Mouse (Mus musculus): Measurements from ENCODE around the gene Sspo. TPM values are rescaled to one million over a fixed set of nuclear protein-coding genes. Genes with fewer than 3 reads are reported as not detected.

The Sspo gene
- total and polyA plus RNA-seq, 3 experiments: under 0.01 TPM; not detected in 2

DNA sequence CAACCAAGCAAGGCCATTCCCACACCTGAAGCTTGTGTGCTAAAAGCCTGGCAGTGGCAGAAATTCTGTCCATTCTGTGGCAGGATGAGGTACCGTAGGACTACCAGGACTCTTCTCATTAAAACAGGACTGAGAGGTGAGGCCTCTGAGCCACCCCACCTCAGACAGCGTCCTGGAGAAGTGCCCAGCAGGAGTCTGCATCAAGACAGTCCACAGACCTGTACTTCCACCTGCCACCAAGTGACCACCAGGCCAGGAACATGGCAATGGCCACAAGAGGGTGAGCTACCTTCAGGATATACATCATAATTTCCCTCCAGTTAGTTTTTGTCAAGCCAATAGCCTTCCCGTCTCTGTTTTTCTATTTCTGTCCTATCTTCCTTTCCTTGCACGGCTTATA lies 35.9 kb upstream of the Sspo start:
- TF ChIP-seq POLR2AphosphoS5 (IDR thresholded peaks at IDR 0.05; ENCODE audit: insufficient replicate concordance, low read depth, low read length) (no peak), GATA2 (IDR thresholded peaks at IDR 0.05; ENCODE audit: borderline replicate concordance, low read depth, low read length) (no peak), GATA1 (IDR thresholded peaks at IDR 0.05; ENCODE audit: borderline replicate concordance, low read length) (no peak), TAL1 (conservative IDR thresholded peaks at IDR 0.05; ENCODE audit: low read depth, low read length) (no peak), CTCF (IDR thresholded peaks at IDR 0.05; ENCODE audit: low read depth, low read length) (no peak)
- Histone ChIP-seq H3K4me1 (ENCODE audit: insufficient read depth, low read depth, low read length) (no peaks in the 10 kb centered on the region), H3K4me3 (ENCODE audit: low read depth, low read length) (no peak overlapping the region), H3K27me3 (ENCODE audit: insufficient read depth, low read length) (no peaks in the 10 kb centered on the region; the same call in 1 of the 2 replicates), H3K36me3 (replicated peaks) (no peaks in the 10 kb centered on the region), H3K9me3 (replicated peaks) (no peaks in the 10 kb centered on the region)
- no peak for ATAC-seq (ENCODE audit: extremely low read depth, insufficient number of reproducible peaks, low FRiP score, poor library complexity, severe bottlenecking)
- no peak for DNase-seq (ENCODE audit: low spot score)

DNA sequence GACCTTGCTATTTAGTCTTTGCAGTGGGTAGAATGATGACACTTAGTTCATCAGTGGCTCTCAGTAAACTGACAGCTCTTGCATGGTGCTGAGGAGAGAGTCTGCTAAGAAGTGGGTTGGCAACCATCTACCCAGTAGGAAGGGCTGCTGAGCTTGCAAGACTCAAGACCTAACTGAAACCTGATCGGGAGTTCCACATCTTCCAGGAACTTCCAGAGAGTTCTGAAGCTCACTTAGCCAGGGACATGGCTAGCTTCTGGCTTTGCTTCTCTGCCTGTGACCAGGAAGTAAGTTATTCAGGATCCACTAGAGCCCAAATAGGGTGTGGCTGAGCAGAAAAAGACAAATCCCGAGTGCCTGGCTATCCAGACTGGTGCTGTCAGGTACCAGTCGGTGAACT lies 35.4 kb upstream of the Sspo start:
- Histone ChIP-seq H3K36me3 (replicated peaks) (no peaks in the 10 kb centered on the region), H3K4me3 (ENCODE audit: low read depth, low read length) (no peak overlapping the region), H3K9me3 (replicated peaks) (no peaks in the 10 kb centered on the region), H3K4me1 (ENCODE audit: insufficient read depth, low read depth, low read length) (no peaks in the 10 kb centered on the region), H3K27me3 (ENCODE audit: insufficient read depth, low read length) (no peaks in the 10 kb centered on the region; the same call in 1 of the 2 replicates)
- DNase-seq (ENCODE audit: low spot score): no peak
- ATAC-seq (ENCODE audit: extremely low read depth, insufficient number of reproducible peaks, low FRiP score, poor library complexity, severe bottlenecking): no peak
- TF ChIP-seq GATA1 (IDR thresholded peaks at IDR 0.05; ENCODE audit: borderline replicate concordance, low read length) (no peak), CTCF (IDR thresholded peaks at IDR 0.05; ENCODE audit: low read depth, low read length) (no peak), TAL1 (conservative IDR thresholded peaks at IDR 0.05; ENCODE audit: low read depth, low read length) (no peak), POLR2AphosphoS5 (IDR thresholded peaks at IDR 0.05; ENCODE audit: insufficient replicate concordance, low read depth, low read length) (no peak), GATA2 (IDR thresholded peaks at IDR 0.05; ENCODE audit: borderline replicate concordance, low read depth, low read length) (no peak)

DNA sequence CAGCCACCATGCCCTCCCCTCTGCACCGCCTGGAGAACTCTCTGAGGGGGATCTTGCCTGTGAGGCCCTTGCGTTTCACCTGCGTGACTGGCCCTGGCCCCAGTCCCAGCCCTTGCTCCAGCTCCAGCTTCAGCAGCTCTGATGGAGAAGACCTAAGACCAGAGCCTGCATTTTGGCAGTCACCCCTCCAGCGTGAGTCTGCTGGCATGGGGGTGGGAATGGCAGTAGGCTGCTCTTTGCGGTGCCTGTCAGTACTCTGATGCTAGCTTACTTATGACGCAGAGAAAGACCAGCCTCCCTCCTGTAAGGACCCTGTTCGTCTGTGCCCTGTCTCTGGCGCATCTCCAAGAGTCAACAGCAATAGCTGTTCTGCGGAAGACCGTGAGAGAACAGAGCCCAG lies 34.9 kb upstream of the Sspo start:
- Histone ChIP-seq H3K9me3 (replicated peaks) (no peaks in the 10 kb centered on the region), H3K4me3 (ENCODE audit: low read depth, low read length) (no peak overlapping the region), H3K27me3 (ENCODE audit: insufficient read depth, low read length) (no peaks in the 10 kb centered on the region; the same call in 1 of the 2 replicates), H3K4me1 (ENCODE audit: insufficient read depth, low read depth, low read length) (no peaks in the 10 kb centered on the region), H3K36me3 (replicated peaks) (no peaks in the 10 kb centered on the region)
- ATAC-seq (ENCODE audit: extremely low read depth, insufficient number of reproducible peaks, low FRiP score, poor library complexity, severe bottlenecking) (no peak), DNase-seq (ENCODE audit: low spot score) (no peak)
- TF ChIP-seq CTCF (IDR thresholded peaks at IDR 0.05; ENCODE audit: low read depth, low read length) (no peak), TAL1 (conservative IDR thresholded peaks at IDR 0.05; ENCODE audit: low read depth, low read length) (no peak), GATA1 (IDR thresholded peaks at IDR 0.05; ENCODE audit: borderline replicate concordance, low read length) (no peak), GATA2 (IDR thresholded peaks at IDR 0.05; ENCODE audit: borderline replicate concordance, low read depth, low read length) (no peak), POLR2AphosphoS5 (IDR thresholded peaks at IDR 0.05; ENCODE audit: insufficient replicate concordance, low read depth, low read length) (no peak)

GRCm38 (mm10) chr6:48414886-48415285 lies 33.1 kb upstream of the Sspo start:
- no peaks in the 10 kb centered on the region for H3K9me3 ChIP-seq (replicated peaks)
- ATAC-seq (ENCODE audit: extremely low read depth, insufficient number of reproducible peaks, low FRiP score, poor library complexity, severe bottlenecking) (no peak), DNase-seq (ENCODE audit: low spot score) (no peak)
- no peaks in the 10 kb centered on the region for H3K36me3 ChIP-seq (replicated peaks)
- TF ChIP-seq GATA1 (IDR thresholded peaks at IDR 0.05; ENCODE audit: borderline replicate concordance, low read length) (no peak), GATA2 (IDR thresholded peaks at IDR 0.05; ENCODE audit: borderline replicate concordance, low read depth, low read length) (no peak), POLR2AphosphoS5 (IDR thresholded peaks at IDR 0.05; ENCODE audit: insufficient replicate concordance, low read depth, low read length) (no peak)
- H3K27me3 ChIP-seq (ENCODE audit: insufficient read depth, low read length): no peaks in the 10 kb centered on the region; the same call in 1 of the 2 replicates
- H3K4me3 ChIP-seq (ENCODE audit: low read depth, low read length): no peak overlapping the region
- no peaks in the 10 kb centered on the region for H3K4me1 ChIP-seq (ENCODE audit: insufficient read depth, low read depth, low read length)

- no peak for ATAC-seq (ENCODE audit: extremely low read depth, insufficient number of reproducible peaks, low FRiP score, poor library complexity, severe bottlenecking)
- Histone ChIP-seq H3K9me3 (replicated peaks) (no peaks in the 10 kb centered on the region), H3K4me3 (ENCODE audit: low read depth, low read length) (no peak overlapping the region), H3K4me1 (ENCODE audit: insufficient read depth, low read depth, low read length) (no peaks in the 10 kb centered on the region), H3K27me3 (ENCODE audit: insufficient read depth, low read length) (no peaks in the 10 kb centered on the region; the same call in 1 of the 2 replicates), H3K36me3 (replicated peaks) (no peaks in the 10 kb centered on the region)
- TF ChIP-seq POLR2AphosphoS5 (IDR thresholded peaks at IDR 0.05; ENCODE audit: insufficient replicate concordance, low read depth, low read length) (no peak), CTCF (IDR thresholded peaks at IDR 0.05; ENCODE audit: low read depth, low read length) (no peak), TAL1 (conservative IDR thresholded peaks at IDR 0.05; ENCODE audit: low read depth, low read length) (no peak), GATA2 (IDR thresholded peaks at IDR 0.05; ENCODE audit: borderline replicate concordance, low read depth, low read length) (no peak), GATA1 (IDR thresholded peaks at IDR 0.05; ENCODE audit: borderline replicate concordance, low read length) (no peak)
- DNase-seq (ENCODE audit: low spot score): no peak
Observed at GRCm38 (mm10) chr6:48415636-48416035, 32.4 kb upstream of the Sspo start.

DNA sequence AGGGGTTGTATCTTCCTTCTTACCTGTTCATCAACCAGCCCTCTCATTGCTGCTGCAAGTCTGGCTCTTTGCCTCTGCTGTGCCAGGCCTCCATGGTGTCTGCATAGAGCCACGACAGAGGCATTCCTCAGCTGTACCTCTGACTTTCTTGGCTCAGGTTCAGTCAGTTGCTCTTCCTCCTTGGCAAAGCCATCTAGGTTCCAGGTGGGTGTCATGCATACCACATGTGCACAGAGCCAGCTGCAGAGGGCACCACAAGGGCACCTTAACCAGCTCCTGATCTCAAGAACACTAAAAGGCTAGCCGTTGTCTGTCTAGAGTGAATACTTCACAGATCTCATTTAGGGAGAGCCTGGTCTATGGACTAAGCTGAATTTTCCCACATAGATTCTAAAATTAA lies 31.5 kb upstream of the Sspo start:
- DNase-seq (ENCODE audit: low spot score) (no peak), ATAC-seq (ENCODE audit: extremely low read depth, insufficient number of reproducible peaks, low FRiP score, poor library complexity, severe bottlenecking) (no peak)
- Histone ChIP-seq H3K4me1 (ENCODE audit: insufficient read depth, low read depth, low read length) (no peaks in the 10 kb centered on the region), H3K9me3 (replicated peaks) (no peaks in the 10 kb centered on the region), H3K36me3 (replicated peaks) (no peaks in the 10 kb centered on the region), H3K4me3 (ENCODE audit: low read depth, low read length) (no peak overlapping the region), H3K27me3 (ENCODE audit: insufficient read depth, low read length) (no peaks in the 10 kb centered on the region; the same call in 1 of the 2 replicates)
- TF ChIP-seq GATA1 (IDR thresholded peaks at IDR 0.05; ENCODE audit: borderline replicate concordance, low read length) (no peak), GATA2 (IDR thresholded peaks at IDR 0.05; ENCODE audit: borderline replicate concordance, low read depth, low read length) (no peak), POLR2AphosphoS5 (IDR thresholded peaks at IDR 0.05; ENCODE audit: insufficient replicate concordance, low read depth, low read length) (no peak), TAL1 (conservative IDR thresholded peaks at IDR 0.05; ENCODE audit: low read depth, low read length) (no peak), CTCF (IDR thresholded peaks at IDR 0.05; ENCODE audit: low read depth, low read length) (no peak)

Data from G1E (cell line).